Mouse (Mus musculus) hematopoietic multipotent progenitor cell, adult 10-12 weeks (in vitro differentiated cells): ENCODE data around the gene Mark2. TPM values are rescaled to one million over a fixed set of nuclear protein-coding genes. Genes with fewer than 3 reads are reported as not detected.

Experiments used
- polyA plus RNA-seq: library from polyadenylated mRNA; stranded (reverse); fragments of >175 nt; gene quantifications from 2 replicates; pipeline ENCODE4 v1.2.3, GENCODE M21; 2012; ENCODE audit warnings: low replicate concordance

Gene Mark2
- polyA plus RNA-seq: 328 and 668 TPM in 2 replicates

DNA sequence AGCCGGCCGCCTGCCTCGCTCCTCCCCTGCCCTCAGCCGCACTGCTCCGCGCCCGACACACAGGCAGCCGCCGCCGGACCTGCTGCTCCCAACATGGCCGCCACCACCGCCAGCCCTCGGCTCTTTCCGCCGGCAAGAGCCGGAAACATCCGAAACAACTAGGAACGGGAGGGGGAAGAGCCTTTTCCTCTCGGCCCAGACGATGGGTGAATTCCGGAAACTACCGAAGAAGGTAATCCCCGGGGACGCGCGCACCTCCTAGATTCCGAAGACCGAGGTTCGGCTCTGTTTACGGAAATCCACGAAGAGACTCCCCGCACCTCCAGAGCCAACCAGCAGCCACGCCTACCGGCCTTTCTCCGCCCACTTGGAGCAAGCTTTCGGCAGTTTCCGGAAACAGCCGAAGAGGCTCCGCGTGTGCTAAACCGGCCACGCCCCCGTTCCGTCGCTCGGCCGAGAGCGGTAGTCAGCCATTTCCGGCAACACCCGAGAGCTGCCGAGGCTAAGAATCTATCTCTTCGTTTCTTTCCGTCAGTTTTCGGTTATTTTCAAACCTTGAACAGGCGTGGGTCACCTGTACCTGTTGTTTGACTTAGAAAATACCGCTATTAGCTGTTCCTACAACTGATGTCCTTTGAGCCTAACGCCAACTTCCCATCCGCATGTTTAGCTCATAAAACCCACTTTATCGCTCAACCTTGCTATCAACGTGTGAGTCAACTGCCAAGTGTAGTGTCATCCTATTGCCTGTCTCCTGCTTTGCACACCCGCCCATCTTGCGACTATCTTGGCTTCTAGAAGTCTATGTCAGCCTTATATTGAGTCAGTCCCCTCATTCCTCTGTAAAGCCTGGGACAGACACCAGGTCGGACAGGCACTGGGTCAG is at the start of gene Mark2:
Gene Mark2, minus strand, starts transcription at position 349 of the 886 bp plus-strand sequence.

DNA sequence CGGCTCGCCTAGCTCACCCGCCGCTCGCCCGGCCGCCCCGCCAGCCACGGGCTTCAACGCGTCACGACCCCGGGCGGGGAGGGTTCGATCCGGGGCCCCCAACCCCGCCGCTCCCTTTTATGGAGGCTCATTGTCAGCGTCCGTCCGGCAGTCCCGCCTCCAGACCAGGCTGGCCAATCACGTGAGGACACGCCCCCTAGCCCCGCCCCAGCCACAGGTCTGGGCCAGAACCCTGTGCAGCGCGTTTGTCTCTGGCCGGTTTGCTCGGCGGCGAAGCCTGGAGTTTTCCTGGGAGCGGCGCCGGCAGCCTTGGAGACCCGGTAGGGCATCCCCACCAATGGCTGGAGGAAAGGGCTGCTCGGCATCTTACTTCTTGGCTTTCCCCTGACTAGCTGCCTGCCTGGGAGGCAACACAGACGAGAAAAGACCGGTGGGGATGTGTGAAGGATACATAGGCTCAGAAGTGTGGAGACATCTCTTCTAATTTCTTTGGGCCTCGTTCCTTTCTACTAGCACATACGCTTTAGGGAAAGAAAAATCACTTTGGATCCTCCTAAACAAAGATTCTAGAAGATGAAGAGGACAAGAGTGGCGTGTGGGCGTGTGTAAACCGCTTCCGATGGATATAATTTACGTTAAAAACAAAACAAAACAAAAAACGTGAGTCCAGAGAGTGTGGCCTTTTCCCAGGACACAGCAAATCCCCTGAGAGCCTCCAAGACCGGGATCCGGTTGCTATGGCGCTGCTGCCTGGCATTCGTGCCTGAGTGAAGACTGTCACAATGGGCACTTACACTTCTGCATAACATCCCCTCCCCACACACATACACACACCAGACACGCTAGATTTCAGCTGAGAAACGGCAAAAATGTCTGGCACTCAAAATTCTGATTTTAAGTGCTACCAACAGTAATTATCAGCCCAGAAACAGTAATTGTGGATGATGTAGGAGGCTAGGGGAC is 41.5 kb upstream of the Mark2 start, which contains the start of gene Spindoc:
Gene Spindoc, minus strand, starts transcription at position 92 of the 963 bp plus-strand sequence.

DNA sequence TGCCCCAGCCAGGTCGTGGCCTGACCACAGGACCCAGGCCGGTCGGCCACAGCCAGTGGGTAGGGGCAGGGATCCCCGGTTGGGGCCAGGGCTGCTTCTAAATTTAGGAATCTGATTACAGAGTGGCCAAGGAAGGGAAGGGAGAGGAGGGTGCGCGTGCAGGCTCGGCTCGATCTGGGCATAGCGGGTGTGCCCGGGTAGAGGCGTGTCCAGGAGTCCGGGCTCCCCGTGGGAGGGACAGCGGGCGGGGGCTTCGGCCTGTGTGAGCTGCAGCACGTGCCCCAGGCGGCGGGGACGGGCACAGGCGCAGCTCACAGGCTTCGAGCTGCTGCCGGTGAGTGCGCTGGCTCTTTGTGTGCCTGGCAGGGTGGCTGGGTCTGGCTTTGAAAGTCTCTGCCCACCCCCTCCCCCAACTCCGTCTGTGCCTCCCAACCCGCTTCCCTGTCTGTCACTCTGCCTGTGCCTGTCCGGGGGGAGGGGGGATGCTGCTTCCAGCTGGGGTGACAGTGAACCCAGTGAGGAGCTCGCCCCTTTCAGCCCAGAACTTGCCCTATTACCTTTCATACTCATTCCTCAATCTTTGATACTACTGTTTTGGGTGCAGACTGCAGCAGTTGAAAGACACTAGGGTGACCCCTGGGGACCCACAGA is 74.4 kb downstream of the Mark2 start, which contains the start of gene Rcor2:
Gene Rcor2, plus strand, starts transcription at position 235 of the 651 bp plus-strand sequence.

DNA sequence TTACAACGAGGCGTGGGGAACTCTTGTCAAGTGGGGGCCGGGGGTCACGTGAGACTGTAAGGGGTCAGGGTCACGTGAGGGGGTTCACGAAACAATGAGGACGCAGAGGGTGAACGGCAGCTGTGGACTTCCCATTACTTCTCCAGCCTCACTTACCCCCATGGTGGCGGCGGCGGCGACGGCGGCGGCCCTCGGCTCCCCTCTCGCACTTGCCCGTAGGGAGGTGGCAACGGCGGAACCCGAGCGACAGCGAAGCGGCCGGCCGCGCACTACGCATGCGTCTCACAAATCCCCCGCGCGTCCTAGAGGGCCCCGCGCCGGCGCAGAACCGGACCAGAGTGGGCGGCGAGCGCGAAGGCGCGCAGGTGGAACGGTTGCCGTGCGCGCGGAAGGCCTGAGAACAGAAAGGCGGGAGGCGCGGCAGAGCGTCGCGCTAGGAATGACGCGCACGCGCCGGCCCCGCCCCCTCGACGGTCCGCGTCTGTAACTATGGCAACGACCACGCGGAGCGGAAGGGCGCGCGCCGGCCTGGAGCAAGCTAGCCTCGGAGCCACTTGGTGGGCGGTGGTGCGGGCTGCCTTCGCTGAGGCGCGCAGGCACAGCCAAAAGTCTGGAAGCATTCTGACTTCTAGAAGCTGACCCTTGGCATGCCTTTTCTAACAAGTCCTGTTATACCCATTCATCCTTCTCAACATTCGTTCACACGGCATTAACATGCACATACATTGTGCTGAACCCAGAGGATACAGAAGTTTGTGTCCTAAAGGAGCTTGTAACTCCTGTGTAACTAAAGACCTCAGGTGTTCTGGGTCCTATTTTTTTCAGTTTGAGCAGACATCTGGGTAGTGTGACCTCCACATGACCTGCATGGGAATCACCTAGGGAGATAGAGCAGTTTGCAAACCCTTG is 100.6 kb downstream of the Mark2 start, which contains the start of gene Naa40:
Gene Naa40, minus strand, starts transcription at position 402 of the 909 bp plus-strand sequence.

Other genes with a start within 250 kb of the Mark2 start
- gene Flrt1, start 236.1 kb downstream of the Mark2 start, polyA plus RNA-seq: 0.04 TPM in 1 of 2 replicates, not detected in the other
- gene Otub1, start 135.5 kb downstream of the Mark2 start, polyA plus RNA-seq: 110 and 111 TPM in 2 replicates
- 209 and 282 TPM in 2 replicates for gene Cox8a, start 124.2 kb downstream of the Mark2 start, polyA plus RNA-seq
- gene Naa40, start 100.7 kb downstream of the Mark2 start, polyA plus RNA-seq: 31.1 and 36.7 TPM in 2 replicates
- 3.4 and 7.2 TPM in 2 replicates for gene Rcor2, start 74.5 kb downstream of the Mark2 start, polyA plus RNA-seq
- gene Spindoc, start 41.1 kb upstream of the Mark2 start, polyA plus RNA-seq: 29.3 and 36.2 TPM in 2 replicates
- gene 2700081O15Rik, start 75.8 kb upstream of the Mark2 start, polyA plus RNA-seq: 6.9 and 8.3 TPM in 2 replicates
- gene Rtn3, start 141.4 kb upstream of the Mark2 start, polyA plus RNA-seq: 32.2 and 45.0 TPM in 2 replicates
- gene Atl3, start 152.2 kb upstream of the Mark2 start, polyA plus RNA-seq: 4.4 and 10.5 TPM in 2 replicates
- 5.4 and 8.6 TPM in 2 replicates for gene Pla2g16, start 215.6 kb upstream of the Mark2 start, polyA plus RNA-seq